Mouse (Mus musculus): ENCODE measurements around the gene Npc1l1. TPM values are rescaled to one million over a fixed set of nuclear protein-coding genes. Genes with fewer than 3 reads are reported as not detected.
A peak's percentile ranks its signal among the peaks of the same experiment; 100 is the strongest.
"Not testable (repeated sequence)": the region's sequence is repeated elsewhere in the genome, so short reads cannot be mapped to it uniquely, and the experiment has no call there.

Npc1l1 gene
- total RNA-seq (2021) = under 1 TPM; 0.19 to 0.33 TPM
- long read RNA-seq, experiment 1 = 0 reads
- long read RNA-seq, experiment 2 = 0 reads

- no peak for DNase-seq
Observed at GRCm38 (mm10) chr11:6230012-6230411, at the start of gene Npc1l1. Gene Npc1l1, minus strand, starts transcription at chr11:6230143.

GRCm38 (mm10) chr11:6276466-6276865, 46.5 kb upstream of the Npc1l1 start:
- no peak for DNase-seq

DNA sequence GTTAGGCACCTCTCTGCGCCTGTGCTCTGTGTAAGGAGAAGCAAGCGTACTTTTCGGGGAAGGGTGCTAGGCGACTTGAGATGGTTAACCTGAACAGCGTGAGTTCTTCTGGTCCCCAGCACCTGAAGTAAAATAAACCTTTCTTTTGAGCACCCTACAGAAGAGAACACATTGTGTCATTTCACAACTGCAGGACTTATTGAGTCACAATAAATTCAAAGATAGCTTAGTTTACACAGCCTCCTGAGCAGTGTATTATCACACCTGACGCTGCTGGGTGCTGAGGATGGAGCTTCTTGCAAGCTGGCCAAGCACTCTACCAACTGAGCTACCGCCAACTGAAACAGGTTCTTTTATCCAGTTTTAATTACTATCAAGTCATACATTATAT, 45.1 kb upstream of the Npc1l1 start:
- DNase-seq = no peak

GRCm38 (mm10) chr11:6274387-6275093, 44.6 kb upstream of the Npc1l1 start, which contains the start of gene Tmed4:
Gene Tmed4, minus strand, starts transcription at chr11:6274870.
- DNase-seq = peak; percentile 96

DNA sequence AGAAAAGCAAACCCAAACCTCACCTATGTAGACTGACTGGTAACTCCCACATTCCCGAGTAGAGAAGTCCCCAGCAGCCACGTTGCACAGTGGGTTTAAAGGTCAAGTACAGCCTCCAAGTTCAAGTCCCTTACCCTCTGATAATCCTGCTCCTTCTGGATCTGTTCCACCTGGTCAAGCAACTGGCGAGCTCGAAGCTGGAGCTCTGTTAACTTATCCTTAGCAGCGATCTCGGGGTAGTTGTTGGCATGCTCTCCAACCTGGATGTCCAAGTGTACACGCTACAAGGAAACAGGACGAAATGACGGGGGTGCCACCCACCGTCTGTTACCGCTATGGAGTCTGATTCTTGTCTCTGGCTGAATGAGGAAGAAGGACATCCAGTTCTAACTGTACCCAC, 43.7 kb upstream of the Npc1l1 start:
- DNase-seq = no peak

DNA sequence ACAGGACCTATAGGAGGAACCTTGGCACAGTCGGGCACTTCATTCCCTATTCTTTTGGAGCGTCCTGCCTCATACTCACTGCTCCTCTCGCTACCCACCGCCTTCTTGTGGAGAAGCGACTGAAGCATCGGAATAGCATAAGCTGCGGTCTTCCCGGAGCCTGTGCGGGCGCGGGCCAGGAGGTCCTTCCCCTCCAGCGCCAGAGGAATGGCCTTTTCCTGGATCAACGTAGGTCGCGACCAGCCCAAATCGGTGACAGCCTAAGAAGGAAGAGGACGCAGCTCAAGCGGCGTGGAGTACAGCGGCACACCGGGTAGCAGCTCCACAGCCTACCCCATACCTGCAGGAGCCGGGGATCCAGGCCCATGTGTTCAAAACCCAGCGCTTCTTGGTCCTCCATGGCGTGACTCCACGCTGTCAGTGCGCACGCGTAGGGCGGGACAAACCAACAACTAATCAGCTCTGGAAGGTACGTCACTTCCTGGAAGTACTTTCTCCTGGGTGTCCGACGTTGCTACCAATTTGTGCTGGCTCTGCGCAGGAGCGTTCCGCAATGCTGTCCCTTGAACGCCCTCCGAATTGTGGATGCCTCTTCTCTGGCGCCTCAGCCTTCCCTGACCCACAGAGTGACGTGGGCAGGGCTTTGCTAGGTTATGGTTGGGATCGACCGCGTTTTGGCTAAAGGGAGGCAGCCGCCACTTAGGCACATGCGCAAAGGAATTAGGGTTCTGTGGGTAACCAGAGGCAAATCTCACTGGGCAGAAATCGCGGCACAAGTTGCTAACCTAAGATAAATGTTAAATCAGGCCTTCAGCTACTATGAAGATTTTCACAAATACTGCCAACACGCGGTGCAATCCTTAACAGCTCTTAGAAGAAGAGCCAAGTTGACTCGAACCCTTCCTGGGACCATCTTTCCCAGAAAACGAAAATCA, 37.6 kb upstream of the Npc1l1 start, which contains the start of gene Ddx56:
TSS of gene Ddx56 (minus strand) at position 453 of the 935 bp plus-strand sequence.
- peak; percentile 90 for DNase-seq

- no peak for DNase-seq
Observed at GRCm38 (mm10) chr11:6266621-6267020, 36.7 kb upstream of the Npc1l1 start.

DNA sequence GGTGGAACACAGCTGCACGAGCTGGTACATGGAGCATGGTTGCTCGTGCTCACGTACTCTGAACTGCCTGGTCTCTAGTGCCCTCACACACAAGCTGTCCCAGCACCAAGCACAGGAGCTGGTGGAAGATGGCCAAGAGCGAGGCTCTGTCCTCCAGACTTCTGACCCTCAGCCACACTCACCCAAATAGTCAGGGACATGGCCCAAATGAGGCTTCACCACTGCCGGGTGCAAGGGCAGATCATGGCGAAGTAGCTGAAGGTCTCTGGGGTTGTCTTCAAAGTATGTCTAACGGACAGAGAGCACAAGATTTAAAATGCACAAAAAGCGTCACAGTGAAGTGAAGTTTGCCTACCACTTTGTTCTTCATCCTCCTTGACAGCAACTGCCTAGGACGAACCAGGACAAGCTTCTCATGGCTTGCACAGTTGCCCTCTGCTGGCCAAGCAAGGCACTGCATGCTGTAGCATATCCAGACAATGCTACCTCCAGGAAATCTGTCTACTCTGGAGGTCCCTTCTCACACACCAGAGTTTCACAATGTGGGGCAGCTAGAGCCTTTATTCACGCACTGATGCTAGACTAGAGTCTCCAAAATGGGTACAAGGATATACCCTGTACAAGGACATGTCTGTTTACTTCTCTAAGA, 31.6 kb upstream of the Npc1l1 start:
- no peak for DNase-seq

- DNase-seq = no peak
Observed at GRCm38 (mm10) chr11:6259413-6259812, 29.5 kb upstream of the Npc1l1 start.

- no peak for DNase-seq
Observed at GRCm38 (mm10) chr11:6256490-6257072, 26.6 kb upstream of the Npc1l1 start.

- not testable (repeated sequence) for DNase-seq
Observed at GRCm38 (mm10) chr11:6254602-6255001, 24.7 kb upstream of the Npc1l1 start.

DNA sequence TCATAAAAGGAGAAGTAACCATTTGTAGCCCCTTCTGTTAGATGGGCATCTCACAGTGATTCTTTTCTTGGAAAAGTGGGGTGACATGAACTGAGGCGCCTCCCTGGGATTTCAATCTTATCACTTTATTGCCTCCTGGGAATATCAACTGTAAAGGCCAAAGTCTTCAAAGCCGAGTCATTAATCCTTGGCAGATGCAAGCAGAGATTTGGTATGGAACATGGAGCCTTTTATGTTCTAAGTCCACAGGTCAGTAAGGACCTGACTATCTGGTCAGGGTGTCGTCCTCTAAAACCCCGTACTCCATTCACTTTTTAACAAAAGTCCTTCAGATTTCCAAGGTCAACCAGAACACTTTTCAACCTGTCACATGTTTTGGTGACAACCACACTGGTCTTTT, 22.9 kb upstream of the Npc1l1 start:
- no peak for DNase-seq

DNA sequence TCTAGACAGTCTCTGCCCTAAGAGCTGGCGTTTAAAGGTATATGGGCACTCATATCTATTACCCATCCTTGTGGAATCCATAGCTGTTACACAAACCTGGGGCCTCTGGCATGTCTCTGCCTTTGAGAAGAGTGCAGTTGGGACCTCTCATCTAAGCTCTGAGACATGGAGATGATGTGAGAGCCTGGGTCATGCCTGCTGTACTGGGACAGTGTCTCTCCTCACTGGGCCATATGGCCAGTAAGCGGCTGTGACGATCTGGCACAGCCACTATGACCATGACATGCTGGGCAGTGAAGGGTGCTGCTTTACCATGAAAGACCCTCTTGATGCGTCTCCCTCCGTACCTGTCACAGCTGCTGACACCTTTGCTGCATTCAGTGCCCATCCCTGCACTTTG, 22.3 kb upstream of the Npc1l1 start:
- DNase-seq = no peak

- DNase-seq = no peak
Observed at GRCm38 (mm10) chr11:6244707-6245106, 14.8 kb upstream of the Npc1l1 start.

DNA sequence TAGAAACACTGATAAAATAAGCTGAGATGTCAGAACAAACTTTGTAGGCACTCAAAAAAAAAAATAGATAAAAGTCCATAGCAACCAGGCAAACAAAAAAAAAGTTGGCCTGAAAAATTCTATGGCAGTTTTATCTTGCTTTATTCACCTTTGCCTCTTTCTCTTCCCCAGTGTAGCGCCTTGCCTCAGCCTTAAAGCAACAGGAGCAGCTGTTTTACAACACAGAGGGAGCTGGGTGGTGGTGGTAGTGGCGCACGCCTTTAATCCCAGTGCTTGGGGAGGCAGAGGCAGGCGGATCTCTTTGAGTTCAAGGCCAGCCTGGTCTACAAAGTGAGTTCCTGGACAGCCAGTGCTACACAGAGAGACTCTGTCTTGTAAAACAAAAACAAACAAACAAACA, 3.1 kb upstream of the Npc1l1 start:
- no peak for DNase-seq

DNA sequence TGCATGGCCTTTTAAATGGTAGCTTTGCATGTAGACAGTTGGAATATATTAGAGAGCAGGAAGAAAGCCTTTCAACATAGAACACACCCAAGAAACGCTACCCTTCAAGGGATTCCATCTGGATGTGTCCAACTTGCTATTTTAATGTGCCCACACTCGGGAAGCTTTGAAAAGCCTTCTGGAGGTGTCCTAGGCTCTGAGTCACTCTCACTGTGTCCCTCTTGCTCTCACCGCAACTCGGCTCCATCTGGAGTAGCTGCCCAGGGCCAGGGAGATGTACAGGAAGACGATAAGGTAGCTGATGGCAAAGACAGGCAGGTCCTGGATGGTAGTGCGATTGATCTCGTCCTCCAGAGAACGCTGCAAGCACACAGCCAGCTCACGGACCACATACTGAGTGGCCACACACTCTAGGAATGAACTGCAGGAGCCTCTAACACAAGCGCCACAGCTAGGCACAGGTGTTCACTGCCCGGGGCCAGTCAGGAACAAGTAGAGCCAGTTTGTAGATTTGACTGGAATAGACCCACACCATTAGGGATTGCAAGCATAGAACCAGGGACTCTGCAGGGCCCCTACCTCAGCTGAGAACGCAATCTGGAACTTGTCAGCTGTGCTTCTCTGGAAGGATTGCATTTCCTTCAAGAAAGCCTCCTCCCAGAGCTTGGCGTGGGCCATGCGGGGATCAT, 5.3 kb downstream of the Npc1l1 start:
- no peak for DNase-seq

GRCm38 (mm10) chr11:6222187-6222586, 7.8 kb downstream of the Npc1l1 start:
- no peak for DNase-seq

DNA sequence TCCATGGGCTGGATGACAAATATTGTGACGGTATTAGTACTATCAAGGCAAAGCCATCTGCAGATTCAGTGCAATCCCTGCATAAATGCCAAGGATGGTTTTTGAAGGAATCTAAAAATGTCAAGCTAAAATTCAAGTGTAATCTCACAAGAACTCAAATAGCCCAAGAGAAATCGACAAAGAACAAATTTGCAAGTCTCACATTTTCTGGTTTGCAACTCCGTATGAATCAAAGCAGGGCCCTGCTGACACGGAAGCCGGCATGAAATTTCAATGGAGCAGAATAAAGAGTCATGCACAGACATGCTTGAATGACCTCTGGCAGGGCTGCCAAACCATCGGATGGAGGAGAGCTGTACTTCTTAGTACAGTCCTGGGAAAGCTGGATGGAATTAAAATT, 10.0 kb downstream of the Npc1l1 start:
- no peak for DNase-seq

GRCm38 (mm10) chr11:6218189-6218896, 11.6 kb downstream of the Npc1l1 start:
- DNase-seq = no peak

DNA sequence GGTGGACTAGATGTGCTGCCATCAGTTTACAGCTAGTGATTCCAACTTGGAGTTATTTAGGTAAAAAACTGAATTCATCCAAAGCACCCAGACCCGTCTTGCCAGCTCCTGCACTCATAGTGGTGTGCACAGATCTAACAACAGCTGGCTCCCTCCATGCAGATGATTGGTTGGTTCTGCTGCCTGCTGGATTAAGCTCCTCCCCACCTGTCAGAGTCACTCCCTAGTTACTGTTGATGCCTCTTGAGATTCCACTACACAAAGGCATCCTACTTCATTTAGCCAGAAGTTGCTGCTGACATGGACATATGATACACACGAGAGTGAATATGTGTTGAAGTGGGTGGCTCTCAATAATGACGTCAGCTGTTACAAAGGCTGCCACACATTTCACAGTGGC, 13.1 kb downstream of the Npc1l1 start:
- DNase-seq = no peak

- DNase-seq = no peak
Observed at GRCm38 (mm10) chr11:6208158-6208557, 21.8 kb downstream of the Npc1l1 start.

Data from gastrocnemius, postnatal 25 days (tissue).